Mouse (Mus musculus) cerebellum, adult 11 months (tissue): Measurements from ENCODE around the gene Sdccag8.
"Not testable (repeated sequence)": the region's sequence is repeated elsewhere in the genome, so short reads cannot be mapped to it uniquely, and the experiment has no call there.

Source experiments
- DNase-seq: peaks from one replicate; pipeline ENCODE4 v3.0.0; 2022

Gene Sdccag8

GRCm38 (mm10) chr1:176832071-176832470 is 17.6 kb downstream of the Sdccag8 start:
- no peak for DNase-seq

- DNase-seq = no peak
Measured at GRCm38 (mm10) chr1:176832607-176833006, 18.1 kb downstream of the Sdccag8 start.

- no peak for DNase-seq
Measured at GRCm38 (mm10) chr1:176833257-176833656, 18.8 kb downstream of the Sdccag8 start.

GRCm38 (mm10) chr1:176833948-176834347 is 19.5 kb downstream of the Sdccag8 start:
- no peak for DNase-seq

- no peak for DNase-seq
Measured at GRCm38 (mm10) chr1:176834880-176835279, 20.4 kb downstream of the Sdccag8 start.

- peak; percentile 16 for DNase-seq
Measured at GRCm38 (mm10) chr1:176835501-176836294, 21.2 kb downstream of the Sdccag8 start.

- DNase-seq = not testable (repeated sequence)
Measured at GRCm38 (mm10) chr1:176836562-176836961, 22.1 kb downstream of the Sdccag8 start.

- no peak for DNase-seq
Measured at GRCm38 (mm10) chr1:176845082-176845977, 30.9 kb downstream of the Sdccag8 start.

- DNase-seq = no peak
Measured at GRCm38 (mm10) chr1:176847118-176847859, 32.8 kb downstream of the Sdccag8 start.

- DNase-seq = no peak
Measured at GRCm38 (mm10) chr1:176848613-176849290, 34.3 kb downstream of the Sdccag8 start.

- DNase-seq = no peak
Measured at GRCm38 (mm10) chr1:176849377-176849776, 34.9 kb downstream of the Sdccag8 start.

- no peak for DNase-seq
Measured at GRCm38 (mm10) chr1:176851401-176851800, 36.9 kb downstream of the Sdccag8 start.

- DNase-seq = no peak
Measured at GRCm38 (mm10) chr1:176852813-176853590, 38.5 kb downstream of the Sdccag8 start.

GRCm38 (mm10) chr1:176861981-176862644 is 47.7 kb downstream of the Sdccag8 start:
- peak; percentile 60 for DNase-seq

GRCm38 (mm10) chr1:176870501-176870900 is 56.0 kb downstream of the Sdccag8 start:
- DNase-seq = no peak

- DNase-seq = no peak
Measured at GRCm38 (mm10) chr1:176871975-176872374, 57.5 kb downstream of the Sdccag8 start.

GRCm38 (mm10) chr1:176873463-176873862 is 59.0 kb downstream of the Sdccag8 start:
- DNase-seq = no peak

- DNase-seq = no peak
Measured at GRCm38 (mm10) chr1:176874155-176874554, 59.7 kb downstream of the Sdccag8 start.

GRCm38 (mm10) chr1:176877756-176878155 is 63.3 kb downstream of the Sdccag8 start:
- peak; percentile 37 for DNase-seq

- peak; percentile 37 for DNase-seq
Measured at GRCm38 (mm10) chr1:176879005-176879404, 64.5 kb downstream of the Sdccag8 start.

GRCm38 (mm10) chr1:176879614-176880013 is 65.2 kb downstream of the Sdccag8 start:
- no peak for DNase-seq
